Comparison of ENCODE assay signal across 20 mouse cellular contexts in the genomic region with DNA sequence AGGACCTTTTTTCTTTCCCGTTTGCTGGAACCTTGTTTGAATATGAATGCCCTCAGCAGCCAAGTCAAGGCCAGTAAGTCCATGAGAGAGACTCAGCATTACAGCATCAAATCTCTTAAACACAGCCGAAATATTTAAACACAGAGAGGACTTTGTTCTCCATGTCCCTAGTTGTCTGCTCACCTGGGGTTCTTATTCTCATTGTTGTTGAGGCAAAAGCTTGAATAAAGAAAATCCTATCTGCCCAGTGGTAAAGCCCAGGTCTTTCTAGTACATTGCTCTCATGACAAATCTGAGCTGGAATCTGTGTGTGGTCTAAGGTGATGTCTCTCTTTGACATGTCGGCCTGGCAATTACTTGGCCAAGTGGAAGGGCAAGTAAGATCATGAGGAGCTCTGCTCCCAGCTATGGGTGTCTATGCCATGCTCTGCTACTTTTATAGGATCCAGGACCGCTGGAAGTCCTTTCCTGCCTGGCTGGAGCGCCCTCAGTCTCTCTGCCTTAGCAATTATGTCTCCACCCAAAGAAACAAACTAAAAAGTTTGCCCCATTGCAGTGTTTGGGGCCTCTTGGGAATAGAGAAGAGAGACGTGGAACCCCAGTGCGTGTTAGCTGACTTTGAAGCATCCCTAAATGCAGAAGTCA. TPM values are rescaled to one million over a fixed set of nuclear protein-coding genes. Genes with fewer than 3 reads are reported as not detected.
DNase-seq lines count a peak whose midpoint lies in the region; ATAC-seq and TF ChIP-seq lines count a peak whose summit lies in the region.
"Had no signal": no experiment of that assay in that cellular context is flagged by ENCODE, and none has a peak within 500 bp of the region (broad histone marks: within the 10 kb centered on the region; RNA-seq: fewer than 3 reads in every experiment).

No protein-coding gene starts in this region.

- peaks cover 5% of the 10 kb centered on the region; the same call in 1 of the 2 replicates for H3K36me3 ChIP-seq in heart, embryonic 14.5 days (ENCODE audit: control insufficient read depth, insufficient read depth, low read length)
- H3K36me3 ChIP-seq in heart, embryonic 11.5 days (ENCODE audit: control insufficient read depth, insufficient read depth, low read length): no peaks in the 10 kb centered on the region
- H3K36me3 ChIP-seq in kidney, postnatal 0 days (ENCODE audit: insufficient read depth, low read length): no peaks in the 10 kb centered on the region
- H3K36me3 ChIP-seq in intestine, embryonic 14.5 days (ENCODE audit: control insufficient read depth, insufficient read depth, low read length): peaks cover 16% of the 10 kb centered on the region
- H3K36me3 ChIP-seq in intestine, postnatal 0 days (ENCODE audit: control insufficient read depth, insufficient read depth): peaks cover 9% of the 10 kb centered on the region; the same call in 1 of the 2 replicates
- H3K36me3 ChIP-seq: embryonic facial prominence, embryonic 12.5 days; forebrain, embryonic 15.5 days; heart, embryonic 12.5 days; hindbrain, embryonic 12.5 days; limb, embryonic 15.5 days; neural tube, embryonic 12.5 days had no signal

- no peak overlapping the region for H3K27ac ChIP-seq in heart, embryonic 14.5 days (replicated peaks in 1 of 2; ENCODE audit: control insufficient read depth in 1 of 2, insufficient read depth in 1 of 2, low read depth in 2 of 2, low read length in 2 of 2)
- H3K27ac ChIP-seq in heart, embryonic 11.5 days (ENCODE audit: low read depth, low read length): no peak overlapping the region
- no peak overlapping the region for H3K27ac ChIP-seq in kidney, postnatal 0 days
- peak overlapping the region; percentile 47; the same call in 1 of the 2 replicates for H3K27ac ChIP-seq in intestine, embryonic 14.5 days (ENCODE audit: low read depth)
- H3K27ac ChIP-seq in intestine, postnatal 0 days (ENCODE audit: low read depth, low read length): no peak overlapping the region
- H3K27ac ChIP-seq: embryonic facial prominence, embryonic 12.5 days; forebrain, embryonic 15.5 days; hindbrain, embryonic 12.5 days; limb, embryonic 15.5 days; neural tube, embryonic 12.5 days had no signal

- WGBS in heart, embryonic 14.5 days: 64% methylated on average over 7 of the region's 7 CpGs
- WGBS in heart, embryonic 11.5 days (ENCODE audit: insufficient replicate concordance): 51% methylated on average over 7 of the region's 7 CpGs
- 59% methylated on average over 7 of the region's 7 CpGs for whole genome bisulfite sequencing in kidney, postnatal 0 days
- WGBS in intestine, embryonic 14.5 days: 55% methylated on average over 7 of the region's 7 CpGs
- WGBS in intestine, postnatal 0 days: 42% methylated on average over 7 of the region's 7 CpGs

- no peak for TF ChIP-seq CTCF in kidney, postnatal 0 days (IDR thresholded peaks at IDR 0.05; ENCODE audit: low read depth)
- no peak for TF ChIP-seq CTCF in intestine, postnatal 0 days (IDR thresholded peaks at IDR 0.05; ENCODE audit: low read depth)

- DNase-seq in kidney, postnatal 0 days (ENCODE audit: low spot score): no peak
- DNase-seq in kidney, adult 11 months: no peak
- DNase-seq in intestine, embryonic 14.5 days (ENCODE audit: low spot score): peak; percentile 53
- no peak for DNase-seq in spleen, postnatal 10 days (ENCODE audit: low spot score in 2 of 2)
- no peak for DNase-seq in layer of hippocampus, adult 18-20 months (ENCODE audit: low spot score in 2 of 2)
- DNase-seq: cerebellum, adult 2 months; gastrocnemius, postnatal 36 days; kidney, adult 2 months; liver, postnatal 0 days; lung, postnatal 36 days; thymus, adult 2 months had no signal

- peaks cover 8 to 37% of the 10 kb centered on the region in 2 experiments for H3K4me1 ChIP-seq in heart, embryonic 14.5 days (ENCODE audit: control insufficient read depth in 2 of 2, insufficient read depth in 2 of 2, low read length in 2 of 2)
- peaks cover 20% of the 10 kb centered on the region for H3K4me1 ChIP-seq in heart, embryonic 11.5 days (ENCODE audit: control insufficient read depth, insufficient read depth, low read length)
- H3K4me1 ChIP-seq in kidney, postnatal 0 days (replicated peaks; ENCODE audit: insufficient read depth, low read length): no peaks in the 10 kb centered on the region
- peaks cover 4% of the 10 kb centered on the region; the same call in 1 of the 2 replicates for H3K4me1 ChIP-seq in intestine, embryonic 14.5 days (replicated peaks; ENCODE audit: control insufficient read depth, insufficient read depth, low read length)
- H3K4me1 ChIP-seq in intestine, postnatal 0 days (replicated peaks; ENCODE audit: control insufficient read depth, insufficient read depth, low read length): no peaks in the 10 kb centered on the region
- H3K4me1 ChIP-seq: embryonic facial prominence, embryonic 12.5 days had no signal

- H3K9me3 ChIP-seq in heart, embryonic 14.5 days (ENCODE audit: control insufficient read depth, low read length): no peaks in the 10 kb centered on the region
- no peaks in the 10 kb centered on the region for H3K9me3 ChIP-seq in heart, embryonic 11.5 days (replicated peaks; ENCODE audit: control insufficient read depth, low read length)
- H3K9me3 ChIP-seq in kidney, postnatal 0 days (replicated peaks; ENCODE audit: low read length): no peaks in the 10 kb centered on the region
- no peaks in the 10 kb centered on the region for H3K9me3 ChIP-seq in intestine, embryonic 14.5 days (ENCODE audit: control insufficient read depth, low read length)
- no peaks in the 10 kb centered on the region for H3K9me3 ChIP-seq in intestine, postnatal 0 days (ENCODE audit: control insufficient read depth)
- H3K9me3 ChIP-seq: embryonic facial prominence, embryonic 12.5 days; forebrain, embryonic 15.5 days; heart, embryonic 12.5 days; hindbrain, embryonic 12.5 days; limb, embryonic 15.5 days; neural tube, embryonic 12.5 days had no signal

- no peak for ATAC-seq in heart, embryonic 14.5 days (ENCODE audit: insufficient number of reproducible peaks, insufficient read depth, low FRiP score, low read depth)
- no peak for ATAC-seq in heart, embryonic 11.5 days (replicated peaks; ENCODE audit: insufficient number of reproducible peaks, low FRiP score, low TSS enrichment)
- no peak for ATAC-seq in kidney, postnatal 0 days (replicated peaks; ENCODE audit: low FRiP score, low read depth)
- no peak for ATAC-seq in intestine, embryonic 14.5 days (replicated peaks; ENCODE audit: low FRiP score, low TSS enrichment, low read depth)
- ATAC-seq in intestine, postnatal 0 days: no peak
- ATAC-seq: forebrain, embryonic 15.5 days; liver, postnatal 0 days had no signal

- H3K4me3 ChIP-seq in heart, embryonic 14.5 days (ENCODE audit: control insufficient read depth in 1 of 2, insufficient read depth in 1 of 2, low read depth in 1 of 2, low read length in 2 of 2): no peak overlapping the region
- H3K4me3 ChIP-seq in heart, embryonic 11.5 days (ENCODE audit: low read depth, low read length): no peak overlapping the region
- H3K4me3 ChIP-seq in kidney, postnatal 0 days (replicated peaks; ENCODE audit: low read depth, low read length): no peak overlapping the region
- H3K4me3 ChIP-seq in intestine, embryonic 14.5 days (ENCODE audit: low read depth, low read length): peak overlapping the region; percentile 56
- H3K4me3 ChIP-seq in intestine, postnatal 0 days (ENCODE audit: low read depth, low read length): peak overlapping the region; percentile 11; the same call in 1 of the 2 replicates
- H3K4me3 ChIP-seq: forebrain, embryonic 15.5 days; heart, embryonic 12.5 days; hindbrain, embryonic 12.5 days; limb, embryonic 15.5 days had no signal

- H3K27me3 ChIP-seq in heart, embryonic 14.5 days (ENCODE audit: control insufficient read depth, insufficient read depth, low read length): peaks cover 35% of the 10 kb centered on the region
- peaks cover 33% of the 10 kb centered on the region for H3K27me3 ChIP-seq in heart, embryonic 11.5 days (ENCODE audit: control insufficient read depth, insufficient read depth, low read length)
- 0 out of 2 replicates have a peak, but pooled peaks cover 4% of the 10 kb centered on the region for H3K27me3 ChIP-seq in kidney, postnatal 0 days (ENCODE audit: insufficient read depth, low read length)
- peaks cover 31% of the 10 kb centered on the region for H3K27me3 ChIP-seq in intestine, embryonic 14.5 days (replicated peaks; ENCODE audit: control insufficient read depth, insufficient read depth, low read length)
- peaks cover 23% of the 10 kb centered on the region; the same call in 1 of the 2 replicates for H3K27me3 ChIP-seq in intestine, postnatal 0 days (replicated peaks; ENCODE audit: control insufficient read depth, insufficient read depth, low read length)

- peak overlapping the region; percentile 9; the same call in 1 of the 2 replicates for H3K4me2 ChIP-seq in heart, embryonic 14.5 days (ENCODE audit: low read length)
- no peak overlapping the region for H3K4me2 ChIP-seq in heart, embryonic 11.5 days
- peak overlapping the region; percentile 34 for H3K4me2 ChIP-seq in kidney, postnatal 0 days (ENCODE audit: low read length)
- H3K4me2 ChIP-seq in intestine, embryonic 14.5 days (ENCODE audit: low read length): peak overlapping the region; percentile 62
- H3K4me2 ChIP-seq in intestine, postnatal 0 days (replicated peaks; ENCODE audit: low read depth): peak overlapping the region; percentile 32
- H3K4me2 ChIP-seq: embryonic facial prominence, embryonic 12.5 days; forebrain, embryonic 15.5 days; heart, embryonic 12.5 days; hindbrain, embryonic 12.5 days; limb, embryonic 15.5 days; neural tube, embryonic 12.5 days had no signal

- H3K9ac ChIP-seq in heart, embryonic 14.5 days (ENCODE audit: low read length): no peak overlapping the region
- no peak overlapping the region for H3K9ac ChIP-seq in heart, embryonic 11.5 days (ENCODE audit: low read depth, low read length)
- H3K9ac ChIP-seq in kidney, postnatal 0 days (ENCODE audit: low read depth, low read length): peak overlapping the region; percentile 13; the same call in 1 of the 2 replicates
- peak overlapping the region; percentile 50 for H3K9ac ChIP-seq in intestine, embryonic 14.5 days (ENCODE audit: low read length)
- H3K9ac ChIP-seq in intestine, postnatal 0 days (ENCODE audit: low read depth, low read length): no peak overlapping the region
- H3K9ac ChIP-seq: embryonic facial prominence, embryonic 12.5 days; forebrain, embryonic 15.5 days; heart, embryonic 12.5 days; hindbrain, embryonic 12.5 days; limb, embryonic 15.5 days; liver, postnatal 0 days; neural tube, embryonic 12.5 days had no signal

RNA-seq across cellular contexts. Expression of gene Kcnj8, which starts 2.6 kb away (rescaled TPM):
- polyA plus RNA-seq in heart, embryonic 14.5 days (2014; fragmentation: Nextera tagmentation; extraction: Ambion mirVana): 14.5 and 16.5 TPM in 2 replicates
- 2.2 and 3.0 TPM in 2 replicates for polyA plus RNA-seq in heart, embryonic 11.5 days (2014; fragmentation: Nextera tagmentation; extraction: Ambion mirVana)
- polyA plus RNA-seq in kidney, postnatal 0 days (2015; fragmentation: Nextera tagmentation; extraction: Ambion mirVana): 31.1 and 35.9 TPM in 2 replicates
- 52.2 and 55.3 TPM in 2 replicates for polyA plus RNA-seq in intestine, embryonic 14.5 days (2014; fragmentation: Nextera tagmentation; extraction: Ambion mirVana)
- polyA plus RNA-seq in intestine, postnatal 0 days (2015; fragmentation: Nextera tagmentation; extraction: Ambion mirVana): 28.7 and 29.8 TPM in 2 replicates
- total RNA-seq in layer of hippocampus, adult 18-20 months (2021): 1 to 10 TPM; 1.6 to 2.2 TPM

Comparison
In these comparisons a context has a peak if more than half of its experiments do, and no peak if none do; other contexts are left out.
1. H3K9ac ChIP-seq: peak in kidney, postnatal 0 days (single experiment) and intestine, embryonic 14.5 days (single experiment); none in heart, embryonic 14.5 days (single experiment), heart, embryonic 11.5 days (single experiment) and intestine, postnatal 0 days (single experiment).
2. H3K4me3 ChIP-seq: peak in intestine, embryonic 14.5 days (single experiment) and intestine, postnatal 0 days (single experiment); none in heart, embryonic 14.5 days (0 of 2), heart, embryonic 11.5 days (single experiment) and kidney, postnatal 0 days (single experiment).